Mouse (Mus musculus) limb, embryonic 12.5 days (tissue): Measurements from ENCODE around the gene Nipbl. TPM values are rescaled to one million over a fixed set of nuclear protein-coding genes. Genes with fewer than 3 reads are reported as not detected.
"Not testable (repeated sequence)": the region's sequence is repeated elsewhere in the genome, so short reads cannot be mapped to it uniquely, and the experiment has no call there.

Experiments used
- ATAC-seq: fragments of 200-750 bp; cut with Nextera tagmentation; 2 replicates; pipeline ENCODE4 v1.8.0; 2017; ENCODE audit warnings: low read depth, moderate TSS enrichment; ENCODE audit not compliant: insufficient number of reproducible peaks, insufficient read depth, low FRiP score, low TSS enrichment
- H3K27ac ChIP-seq: fragments of 300-500 bp; sonication (generic); 2 replicates; pipeline ENCODE4 v1.5.1; 2016; ENCODE audit warnings: mild to moderate bottlenecking, moderate library complexity
- H3K27me3 ChIP-seq: fragments of 300-500 bp; sonication (generic); 2 replicates; pipeline ENCODE4 v1.6.1; 2016; ENCODE audit warnings: mild to moderate bottlenecking, moderate library complexity
- H3K36me3 ChIP-seq: fragments of 300-500 bp; sonication (generic); 2 replicates; pipeline ENCODE4 v1.6.1; 2016; ENCODE audit warnings: mild to moderate bottlenecking, moderate library complexity
- H3K4me1 ChIP-seq: fragments of 300-500 bp; sonication (generic); replicated peaks from 2 replicates; pipeline ENCODE4 v1.6.1; 2016
- H3K4me2 ChIP-seq: fragments of 300-500 bp; sonication (generic); 2 replicates; pipeline ENCODE4 v1.6.1; 2016; ENCODE audit warnings: mild to moderate bottlenecking, moderate library complexity
- H3K4me3 ChIP-seq: fragments of 300-500 bp; sonication (generic); replicated peaks from 2 replicates; pipeline ENCODE4 v1.5.1; 2016; ENCODE audit warnings: mild to moderate bottlenecking
- H3K9ac ChIP-seq: fragments of 300-500 bp; sonication (generic); replicated peaks from 2 replicates; pipeline ENCODE4 v1.6.1; 2016; ENCODE audit warnings: mild to moderate bottlenecking, moderate library complexity
- H3K9me3 ChIP-seq: fragments of 300-500 bp; sonication (generic); 2 replicates; pipeline ENCODE4 v1.6.1; 2016; ENCODE audit warnings: mild to moderate bottlenecking, moderate library complexity
- WGBS: fragments of 180-500 bp; shearing (Covaris S2); methylation state at CpG from one replicate; pipeline ENCODE4 v1.1.7; 2016; 5-methylcytosine and 5-hydroxymethylcytosine counted together
- polyA plus RNA-seq: library from polyadenylated mRNA; unstranded; fragments of >200 nt; fragmentation: Nextera tagmentation; extraction: Ambion mirVana; gene quantifications from 2 replicates; pipeline ENCODE4 v1.2.1, GENCODE M21; 2016

Nipbl gene
- polyA plus RNA-seq = 21.9 and 22.9 TPM in 2 replicates

- Histone ChIP-seq H3K9me3 (no peaks in the 10 kb centered on the region), H3K27me3 (no peaks in the 10 kb centered on the region), H3K4me3 (peak within 1 kb of the TSS; percentile 95), H3K4me1 (peaks cover 16% of the 10 kb centered on the region), H3K36me3 (no peaks in the 10 kb centered on the region), H3K9ac (peak within 1 kb of the TSS; percentile 99), H3K4me2 (peak within 1 kb of the TSS; percentile 93), H3K27ac (peak within 1 kb of the TSS; percentile 100)
- WGBS = under 1% methylated on average over 65 of the region's 102 CpGs
- peak; percentile 75 for ATAC-seq
Measured at GRCm38 (mm10) chr15:8443926-8444889, at the start of gene Nipbl. Gene Nipbl, minus strand, starts transcription at chr15:8444463.

- Histone ChIP-seq H3K27ac (no peak overlapping the region), H3K9me3 (no peaks in the 10 kb centered on the region), H3K4me3 (no peak overlapping the region), H3K4me1 (no peaks in the 10 kb centered on the region), H3K9ac (no peak overlapping the region), H3K36me3 (no peaks in the 10 kb centered on the region), H3K27me3 (no peaks in the 10 kb centered on the region), H3K4me2 (no peak overlapping the region)
- ATAC-seq = no peak
- 84% methylated on average over 6 of the region's 6 CpGs for WGBS
Measured at GRCm38 (mm10) chr15:8485261-8485660, 41.0 kb upstream of the Nipbl start.

- H3K4me2 ChIP-seq = no peak overlapping the region
- H3K27ac ChIP-seq = no peak overlapping the region
- H3K4me1 ChIP-seq = no peaks in the 10 kb centered on the region
- H3K9ac ChIP-seq = no peak overlapping the region
- no peak for ATAC-seq
- no peaks in the 10 kb centered on the region for H3K36me3 ChIP-seq
- H3K4me3 ChIP-seq = no peak overlapping the region
- H3K9me3 ChIP-seq = no peaks in the 10 kb centered on the region
- WGBS = 47% methylated on average over 4 of the region's 4 CpGs
- no peaks in the 10 kb centered on the region for H3K27me3 ChIP-seq
Measured at GRCm38 (mm10) chr15:8469006-8469575, 24.8 kb upstream of the Nipbl start.

- Histone ChIP-seq H3K9ac (no peak overlapping the region), H3K27me3 (no peaks in the 10 kb centered on the region), H3K9me3 (no peaks in the 10 kb centered on the region), H3K4me2 (no peak overlapping the region), H3K4me1 (no peaks in the 10 kb centered on the region), H3K4me3 (no peak overlapping the region), H3K36me3 (no peaks in the 10 kb centered on the region), H3K27ac (no peak overlapping the region)
- no peak for ATAC-seq
- 85% methylated on average over 1 of the region's 1 CpGs for WGBS
Measured at GRCm38 (mm10) chr15:8463521-8463920, 19.3 kb upstream of the Nipbl start.

- 87% methylated on average over 4 of the region's 4 CpGs for WGBS
- no peaks in the 10 kb centered on the region for H3K36me3 ChIP-seq
- no peak overlapping the region for H3K4me2 ChIP-seq
- no peaks in the 10 kb centered on the region for H3K4me1 ChIP-seq
- ATAC-seq = no peak
- H3K27ac ChIP-seq = no peak overlapping the region
- no peak overlapping the region for H3K4me3 ChIP-seq
- no peak overlapping the region for H3K9ac ChIP-seq
- no peaks in the 10 kb centered on the region for H3K27me3 ChIP-seq
- H3K9me3 ChIP-seq = no peaks in the 10 kb centered on the region
Measured at GRCm38 (mm10) chr15:8462780-8463179, 18.5 kb upstream of the Nipbl start.

- ATAC-seq = no peak
- Histone ChIP-seq H3K4me3 (no peak overlapping the region), H3K4me2 (no peak overlapping the region), H3K9me3 (no peaks in the 10 kb centered on the region), H3K36me3 (no peaks in the 10 kb centered on the region), H3K27me3 (no peaks in the 10 kb centered on the region), H3K27ac (no peak overlapping the region), H3K4me1 (no peaks in the 10 kb centered on the region), H3K9ac (no peak overlapping the region)
- WGBS = 81% methylated on average over 2 of the region's 2 CpGs
Measured at GRCm38 (mm10) chr15:8460871-8461270, 16.6 kb upstream of the Nipbl start.

- Histone ChIP-seq H3K27ac (no peak overlapping the region), H3K4me1 (no peaks in the 10 kb centered on the region), H3K4me2 (no peak overlapping the region), H3K36me3 (no peaks in the 10 kb centered on the region), H3K27me3 (no peaks in the 10 kb centered on the region), H3K9me3 (no peaks in the 10 kb centered on the region), H3K9ac (no peak overlapping the region), H3K4me3 (no peak overlapping the region)
- no peak for ATAC-seq
- WGBS = 89% methylated on average over 2 of the region's 2 CpGs
Measured at GRCm38 (mm10) chr15:8459979-8460378, 15.7 kb upstream of the Nipbl start.

- H3K27ac ChIP-seq, H3K27me3 ChIP-seq, H3K9ac ChIP-seq, H3K4me1 ChIP-seq, H3K4me2 ChIP-seq, H3K36me3 ChIP-seq, H3K4me3 ChIP-seq, H3K9me3 ChIP-seq, ATAC-seq: not testable (repeated sequence)
- WGBS = 75% methylated on average over 1 of the region's 2 CpGs
Measured at GRCm38 (mm10) chr15:8456223-8456622, 12.0 kb upstream of the Nipbl start.

- Histone ChIP-seq H3K27ac (no peak overlapping the region), H3K36me3 (no peaks in the 10 kb centered on the region), H3K4me3 (no peak overlapping the region), H3K27me3 (no peaks in the 10 kb centered on the region), H3K9me3 (no peaks in the 10 kb centered on the region), H3K9ac (no peak overlapping the region), H3K4me2 (no peak overlapping the region), H3K4me1 (no peaks in the 10 kb centered on the region)
- ATAC-seq = no peak
- 86% methylated on average over 2 of the region's 2 CpGs for WGBS
Measured at GRCm38 (mm10) chr15:8455486-8455885, 11.2 kb upstream of the Nipbl start.

GRCm38 (mm10) chr15:8451071-8451470, 6.8 kb upstream of the Nipbl start:
- WGBS = 45% methylated on average over 3 of the region's 3 CpGs
- Histone ChIP-seq H3K4me3 (no peak overlapping the region), H3K4me2 (no peak overlapping the region), H3K9me3 (no peaks in the 10 kb centered on the region), H3K9ac (no peak overlapping the region), H3K36me3 (no peaks in the 10 kb centered on the region), H3K4me1 (peaks cover 16% of the 10 kb centered on the region), H3K27ac (no peak overlapping the region), H3K27me3 (no peaks in the 10 kb centered on the region)
- no peak for ATAC-seq

- WGBS = 54% methylated on average over 8 of the region's 8 CpGs
- peak overlapping the region; percentile 93 for H3K4me2 ChIP-seq
- peaks cover 16% of the 10 kb centered on the region for H3K4me1 ChIP-seq
- no peak for ATAC-seq
- no peaks in the 10 kb centered on the region for H3K36me3 ChIP-seq
- H3K27me3 ChIP-seq = no peaks in the 10 kb centered on the region
- H3K9ac ChIP-seq = no peak overlapping the region
- no peak overlapping the region for H3K4me3 ChIP-seq
- H3K27ac ChIP-seq = no peak overlapping the region
- no peaks in the 10 kb centered on the region for H3K9me3 ChIP-seq
Measured at GRCm38 (mm10) chr15:8447193-8447767, 3.0 kb upstream of the Nipbl start.
